Comparison of ENCODE assay signal across 28 mouse cellular contexts in the genomic region with DNA sequence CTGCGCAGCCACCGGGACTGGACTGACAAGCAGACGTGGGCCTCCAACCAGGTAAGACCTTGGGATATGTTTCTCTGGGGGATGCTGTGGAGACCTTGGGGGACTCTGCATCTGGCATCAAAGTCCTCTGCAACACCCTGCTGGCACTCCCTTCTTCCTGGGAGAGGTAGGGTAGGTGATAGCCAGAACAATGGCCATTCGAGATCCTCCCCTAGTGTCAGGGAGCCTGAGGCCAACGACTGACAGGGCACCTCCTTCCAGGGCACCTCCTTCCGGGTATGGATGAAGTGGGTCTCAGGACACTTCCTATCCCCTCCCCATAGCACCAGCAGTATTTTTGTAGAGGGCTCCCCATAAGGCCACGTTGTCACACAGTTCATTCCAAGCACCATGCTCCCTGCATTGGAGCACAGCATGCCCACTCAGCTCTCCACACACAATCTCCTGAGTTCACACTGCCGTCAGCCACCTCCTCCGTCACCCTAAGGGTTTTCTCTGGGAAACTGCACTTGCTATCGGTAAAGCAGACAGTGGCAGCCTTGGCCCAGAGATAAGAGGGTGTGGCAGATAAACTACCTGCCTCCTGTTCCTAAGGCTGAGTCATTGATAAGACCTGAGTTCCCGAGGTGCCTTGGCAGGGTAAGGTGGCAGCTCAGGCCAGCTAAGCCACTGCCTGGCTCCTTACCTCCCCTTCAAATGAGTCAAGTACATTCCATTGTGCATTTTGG. TPM values are rescaled to one million over a fixed set of nuclear protein-coding genes. Genes with fewer than 3 reads are reported as not detected.
DNase-seq lines count a peak whose midpoint lies in the region; ATAC-seq lines count a peak whose summit lies in the region.
"Had no signal": no experiment of that assay in that cellular context is flagged by ENCODE, and none has a peak within 500 bp of the region (broad histone marks: within the 10 kb centered on the region; RNA-seq: fewer than 3 reads in every experiment).

No protein-coding gene starts in this region.

- H3K4me3 ChIP-seq in intestine, embryonic 15.5 days (replicated peaks) = no peak overlapping the region
- no peak overlapping the region for H3K4me3 ChIP-seq in liver, embryonic 11.5 days (ENCODE audit: low read depth, low read length)
- H3K4me3 ChIP-seq in stomach, embryonic 16.5 days (replicated peaks; ENCODE audit: low read length) = no peak overlapping the region
- H3K4me3 ChIP-seq: embryonic facial prominence, embryonic 13.5 days; forebrain, embryonic 10.5 days; forebrain, embryonic 15.5 days; gastrocnemius, adult 2 months; left cerebral cortex, adult 2 months; limb, embryonic 13.5 days; midbrain, embryonic 15.5 days; neural tube, embryonic 15.5 days had no signal

- peak; percentile 85 for ATAC-seq in intestine, embryonic 15.5 days
- ATAC-seq in liver, embryonic 11.5 days (replicated peaks; ENCODE audit: low FRiP score) = peak; percentile 41; the same call in 1 of the 2 replicates
- peak; percentile 54 for ATAC-seq in megakaryocyte progenitor cell, adult 5-6 weeks (replicated peaks; ENCODE audit: poor library complexity)
- ATAC-seq in stomach, embryonic 16.5 days (ENCODE audit: insufficient read depth, low FRiP score) = peak; percentile 67
- ATAC-seq: CD4-positive, CD25-positive, alpha-beta regulatory T cell, adult 4 months; forebrain, embryonic 15.5 days; hindbrain, embryonic 16.5 days; lung, postnatal 0 days; midbrain, embryonic 15.5 days had no signal

- H3K9me3 ChIP-seq in intestine, embryonic 15.5 days = no peaks in the 10 kb centered on the region
- H3K9me3 ChIP-seq in liver, embryonic 11.5 days (ENCODE audit: control insufficient read depth, low read length) = no peaks in the 10 kb centered on the region
- H3K9me3 ChIP-seq in stomach, embryonic 16.5 days (replicated peaks; ENCODE audit: control insufficient read depth, low read length) = no peaks in the 10 kb centered on the region
- H3K9me3 ChIP-seq: embryonic facial prominence, embryonic 13.5 days; forebrain, embryonic 10.5 days; forebrain, embryonic 15.5 days; limb, embryonic 13.5 days; midbrain, embryonic 15.5 days; neural tube, embryonic 15.5 days had no signal

- no peak overlapping the region for H3K27ac ChIP-seq in intestine, embryonic 15.5 days
- H3K27ac ChIP-seq in liver, embryonic 11.5 days (ENCODE audit: low read depth, low read length) = no peak overlapping the region
- no peak overlapping the region for H3K27ac ChIP-seq in stomach, embryonic 16.5 days (ENCODE audit: low read length)
- H3K27ac ChIP-seq: embryonic facial prominence, embryonic 13.5 days; forebrain, embryonic 10.5 days; forebrain, embryonic 15.5 days; gastrocnemius, adult 2 months; left cerebral cortex, adult 2 months; limb, embryonic 13.5 days; midbrain, embryonic 15.5 days; neural tube, embryonic 15.5 days had no signal

- peaks cover 3% of the 10 kb centered on the region for H3K4me1 ChIP-seq in intestine, embryonic 15.5 days (replicated peaks)
- no peaks in the 10 kb centered on the region for H3K4me1 ChIP-seq in liver, embryonic 11.5 days (replicated peaks; ENCODE audit: control insufficient read depth, insufficient read depth, low read length)
- 0 out of 2 replicates have a peak, but pooled peaks cover under 1% of the 10 kb centered on the region for H3K4me1 ChIP-seq in stomach, embryonic 16.5 days (ENCODE audit: control insufficient read depth, insufficient read depth, low read length)

- H3K9ac ChIP-seq in intestine, embryonic 15.5 days = no peak overlapping the region
- no peak overlapping the region for H3K9ac ChIP-seq in liver, embryonic 11.5 days (ENCODE audit: low read depth, low read length)
- H3K9ac ChIP-seq in stomach, embryonic 16.5 days (ENCODE audit: low read length) = no peak overlapping the region
- H3K9ac ChIP-seq: embryonic facial prominence, embryonic 13.5 days; forebrain, embryonic 15.5 days; limb, embryonic 13.5 days; midbrain, embryonic 15.5 days; neural tube, embryonic 15.5 days had no signal

- H3K4me2 ChIP-seq in intestine, embryonic 15.5 days (replicated peaks) = 0 out of 2 replicates have a peak overlapping the region, but pooled peaks have one; percentile 19
- no peak overlapping the region for H3K4me2 ChIP-seq in liver, embryonic 11.5 days
- no peak overlapping the region for H3K4me2 ChIP-seq in stomach, embryonic 16.5 days (ENCODE audit: low read depth, low read length)
- H3K4me2 ChIP-seq: embryonic facial prominence, embryonic 13.5 days; forebrain, embryonic 15.5 days; limb, embryonic 13.5 days; midbrain, embryonic 15.5 days; neural tube, embryonic 15.5 days had no signal

- H3K36me3 ChIP-seq in intestine, embryonic 15.5 days = no peaks in the 10 kb centered on the region
- no peaks in the 10 kb centered on the region for H3K36me3 ChIP-seq in liver, embryonic 11.5 days (ENCODE audit: control insufficient read depth, insufficient read depth, low read length)
- H3K36me3 ChIP-seq in stomach, embryonic 16.5 days (ENCODE audit: control insufficient read depth, insufficient read depth, low read length) = no peaks in the 10 kb centered on the region
- H3K36me3 ChIP-seq: embryonic facial prominence, embryonic 13.5 days; forebrain, embryonic 10.5 days; forebrain, embryonic 15.5 days; limb, embryonic 13.5 days had no signal

- 58% methylated on average over 11 of the region's 11 CpGs for WGBS in intestine, embryonic 15.5 days
- 53% methylated on average over 11 of the region's 11 CpGs for WGBS in liver, embryonic 11.5 days
- WGBS in stomach, embryonic 16.5 days = 60% methylated on average over 11 of the region's 11 CpGs

- DNase-seq in liver, embryonic 11.5 days (ENCODE audit: low spot score) = no peak
- DNase-seq in urinary bladder, postnatal 36 days (ENCODE audit: low spot score in 2 of 2) = no peak
- DNase-seq in adipocyte (ENCODE audit: low spot score) = no peak
- no peak for DNase-seq in heart, adult 8-10 months (ENCODE audit: low spot score)
- DNase-seq: adrenal gland, adult 2 months; cerebellum, adult 9-10 months; cerebellum, postnatal 36 days; gastrocnemius, adult 2 months; kidney, postnatal 14 days; lung, adult 18-20 months; lung, postnatal 4 days; retina, postnatal 1 day; right cerebral cortex, postnatal 14 days had no signal

- H3K27me3 ChIP-seq in intestine, embryonic 15.5 days (replicated peaks) = peaks cover 16% of the 10 kb centered on the region
- peaks cover 14% of the 10 kb centered on the region for H3K27me3 ChIP-seq in liver, embryonic 11.5 days (replicated peaks; ENCODE audit: control insufficient read depth, insufficient read depth, low read length)
- peaks cover 12% of the 10 kb centered on the region for H3K27me3 ChIP-seq in stomach, embryonic 16.5 days (ENCODE audit: control insufficient read depth, insufficient read depth, low read length)
- H3K27me3 ChIP-seq: midbrain, embryonic 15.5 days; neural tube, embryonic 15.5 days had no signal

RNA-seq across cellular contexts. Expression of gene Vstm2l, which starts 21.2 kb away (rescaled TPM):
- polyA plus RNA-seq in intestine, embryonic 15.5 days (2015; fragmentation: Nextera tagmentation; extraction: Ambion mirVana) = 0.68 and 0.72 TPM in 2 replicates
- 0.52 and 0.70 TPM in 2 replicates for polyA plus RNA-seq in liver, embryonic 11.5 days (2014; fragmentation: Nextera tagmentation; extraction: Ambion mirVana)
- total RNA-seq in megakaryocyte progenitor cell, adult 5-6 weeks (2015) = not detected in 2 replicates
- not detected in 2 replicates for total RNA-seq in megakaryocyte progenitor cell, adult 5-6 weeks (2017)
- 0.19 TPM in 1 of 2 replicates, not detected in the other for polyA plus RNA-seq in stomach, embryonic 16.5 days (2015; fragmentation: Nextera tagmentation; extraction: Ambion mirVana)
- under 1 TPM; 0.19 to 0.31 (median 0.22) TPM for total RNA-seq in heart, adult 8-10 months (2022)
- total RNA-seq: gastrocnemius, adult 2 months; heart, postnatal 25 days had no signal
- polyA plus RNA-seq: CD4-positive, CD25-positive, alpha-beta regulatory T cell, adult 4 months; heart, embryonic 14.5 days; limb, embryonic 13.5 days; lung, postnatal 0 days had no signal
